Mouse (Mus musculus): ENCODE measurements around the gene Rptn. TPM values are rescaled to one million over a fixed set of nuclear protein-coding genes. Genes with fewer than 3 reads are reported as not detected.

Gene Rptn
- 0.63 TPM for polyA plus RNA-seq (2014; fragmentation: Illumina TruSeq; extraction: RNeasy Lipid Tissue Mini Kit (QIAGEN cat#74804); ENCODE audit: insufficient read depth, low read depth, low replicate concordance)

DNA sequence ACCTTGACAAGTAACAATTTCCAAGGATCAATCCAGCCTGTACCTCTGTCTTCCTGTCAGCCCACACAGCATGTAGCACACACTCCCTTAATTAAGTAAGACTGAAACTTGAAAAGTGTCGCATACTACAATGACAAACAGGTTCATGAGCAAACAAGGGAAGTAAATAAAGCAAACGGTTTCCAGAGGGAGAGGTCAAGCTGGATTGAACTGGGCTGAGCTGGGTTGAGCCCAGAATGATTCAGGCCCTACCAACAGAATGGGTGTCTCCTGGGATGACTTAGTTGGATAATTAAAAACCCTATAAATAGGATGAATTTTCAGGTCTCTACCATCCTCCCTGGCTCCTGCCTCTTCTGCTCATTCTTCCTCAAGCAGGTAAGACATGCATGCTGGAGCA lies at the start of gene Rptn:
Gene Rptn (plus strand): TSS at position 334 of the 400 bp plus-strand sequence.

DNA sequence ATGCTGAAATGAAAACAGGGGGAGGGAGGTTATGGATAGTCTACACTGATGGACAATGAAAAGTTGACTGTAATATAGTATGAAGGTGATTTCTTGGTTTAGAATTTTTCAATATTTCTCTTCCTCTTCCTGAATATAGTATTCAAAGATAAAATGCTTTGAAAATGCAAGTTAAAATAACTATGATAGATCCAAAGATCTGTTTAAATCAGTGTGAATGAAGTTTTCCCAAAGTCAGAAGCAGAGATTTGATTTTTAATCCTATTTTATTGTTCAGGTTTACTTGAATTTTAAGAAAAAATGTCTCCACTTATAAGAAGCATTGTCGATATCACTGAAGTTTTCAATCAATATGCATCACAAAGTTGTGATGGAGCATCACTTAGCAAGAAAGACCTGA lies 48.5 kb downstream of the Rptn start, which contains the start of gene Tchh:
Gene Tchh (plus strand): TSS at position 301 of the 400 bp plus-strand sequence.

Other genes starting within 250 kb of the Rptn start
- not detected for gene Crnn, start 248.9 kb upstream of the Rptn start, polyA plus RNA-seq (2014; fragmentation: Illumina TruSeq; extraction: RNeasy Lipid Tissue Mini Kit (QIAGEN cat#74804); ENCODE audit: insufficient read depth, low read depth, low replicate concordance)
- gene Flg2, start 196.4 kb upstream of the Rptn start, polyA plus RNA-seq (2014; fragmentation: Illumina TruSeq; extraction: RNeasy Lipid Tissue Mini Kit (QIAGEN cat#74804); ENCODE audit: insufficient read depth, low read depth, low replicate concordance): not detected
- not detected for gene Flg, start 120.2 kb upstream of the Rptn start, polyA plus RNA-seq (2014; fragmentation: Illumina TruSeq; extraction: RNeasy Lipid Tissue Mini Kit (QIAGEN cat#74804); ENCODE audit: insufficient read depth, low read depth, low replicate concordance)
- gene Hrnr, start 74.0 kb upstream of the Rptn start, polyA plus RNA-seq (2014; fragmentation: Illumina TruSeq; extraction: RNeasy Lipid Tissue Mini Kit (QIAGEN cat#74804); ENCODE audit: insufficient read depth, low read depth, low replicate concordance): not detected
- gene Tchh, start 48.6 kb downstream of the Rptn start, polyA plus RNA-seq (2014; fragmentation: Illumina TruSeq; extraction: RNeasy Lipid Tissue Mini Kit (QIAGEN cat#74804); ENCODE audit: insufficient read depth, low read depth, low replicate concordance): 0.97 TPM
- not detected for gene Tchhl1, start 75.1 kb downstream of the Rptn start, polyA plus RNA-seq (2014; fragmentation: Illumina TruSeq; extraction: RNeasy Lipid Tissue Mini Kit (QIAGEN cat#74804); ENCODE audit: insufficient read depth, low read depth, low replicate concordance)
- 1,443 TPM for gene S100a11, start 126.8 kb downstream of the Rptn start, polyA plus RNA-seq (2014; fragmentation: Illumina TruSeq; extraction: RNeasy Lipid Tissue Mini Kit (QIAGEN cat#74804); ENCODE audit: insufficient read depth, low read depth, low replicate concordance)
- gene S100a10, start 161.4 kb downstream of the Rptn start, polyA plus RNA-seq (2014; fragmentation: Illumina TruSeq; extraction: RNeasy Lipid Tissue Mini Kit (QIAGEN cat#74804); ENCODE audit: insufficient read depth, low read depth, low replicate concordance): 525 TPM

Data from lung, adult 10 weeks (tissue).